Mouse (Mus musculus) olfactory bulb, adult 2 months (tissue): ENCODE measurements around the gene Arl1.

Experiments
- CTCF ChIP-seq: fragments of 200-500 bp; IDR thresholded peaks from 2 replicates; pipeline ENCODE4 v1.5.1; 2012; ENCODE audit warnings: low read depth, mild to moderate bottlenecking, low read length, moderate library complexity; ENCODE audit not compliant: insufficient read depth
- POLR2A ChIP-seq: fragments of 200-500 bp; IDR thresholded peaks from 2 replicates; pipeline ENCODE4 v1.6.1; 2012; ENCODE audit warnings: mild to moderate bottlenecking, low read depth, low read length, moderate library complexity; ENCODE audit not compliant: insufficient read depth

GRCm38 (mm10) chr10:88776206-88776605, 45.5 kb downstream of the Arl1 start:
- no peak for TF ChIP-seq POLR2A
- TF ChIP-seq CTCF = no peak
